Mouse (Mus musculus) G1E (cell line): ENCODE measurements at regions not wholly inside any gene's neighbourhood (a gene's known extent, or its start where the extent isn't known, plus 50 kb on each side); places are given as distances from the start of the nearest gene placed in this dataset.

Experiments used
- ATAC-seq: 2 replicates; pipeline ENCODE4 v1.8.0; 2016; ENCODE audit warnings: mild to moderate bottlenecking; ENCODE audit not compliant: insufficient number of reproducible peaks, poor library complexity, low FRiP score, severe bottlenecking; ENCODE audit errors: extremely low read depth
- DNase-seq: peaks from one replicate; pipeline ENCODE4 v3.0.0; 2012; ENCODE audit warnings: low spot score
- H3K27me3 ChIP-seq: 2 replicates; pipeline ENCODE4 v1.6.1; 2012; ENCODE audit warnings: mild to moderate bottlenecking, low read length, inconsistent platforms; ENCODE audit not compliant: insufficient read depth
- H3K36me3 ChIP-seq: replicated peaks from 2 replicates; pipeline ENCODE3; 2012; ENCODE audit warnings: mild to moderate bottlenecking, inconsistent platforms
- H3K4me1 ChIP-seq: 2 replicates; pipeline ENCODE4 v1.6.1; 2012; ENCODE audit warnings: low read depth, low read length, inconsistent platforms, mixed read lengths; ENCODE audit not compliant: insufficient read depth
- H3K4me3 ChIP-seq: 2 replicates; pipeline ENCODE4 v1.5.1; 2012; ENCODE audit warnings: low read depth, mild to moderate bottlenecking, inconsistent platforms, low read length, moderate library complexity, mixed read lengths
- H3K9me3 ChIP-seq: replicated peaks from 2 replicates; pipeline ENCODE4 v1.6.1; 2012; ENCODE audit warnings: inconsistent platforms
- CTCF ChIP-seq: IDR thresholded peaks from 2 replicates; pipeline ENCODE4 v1.5.1; 2012; ENCODE audit warnings: low read depth, low read length, inconsistent platforms, mixed read lengths
- GATA1 ChIP-seq: IDR thresholded peaks from 2 replicates; pipeline ENCODE4 v1.6.1; 2012; ENCODE audit warnings: borderline replicate concordance, low read length, inconsistent platforms, mixed read lengths
- GATA2 ChIP-seq: IDR thresholded peaks from 2 replicates; pipeline ENCODE4 v1.6.1; 2012; ENCODE audit warnings: low read depth, low read length, inconsistent platforms, borderline replicate concordance
- POLR2AphosphoS5 ChIP-seq: IDR thresholded peaks from 2 replicates; pipeline ENCODE4 v1.6.1; 2012; ENCODE audit warnings: low read depth, low read length, inconsistent platforms; ENCODE audit not compliant: insufficient replicate concordance
- TAL1 ChIP-seq: conservative IDR thresholded peaks from 2 replicates; pipeline ENCODE4 v1.6.1; 2012; ENCODE audit warnings: low read depth, low read length, inconsistent platforms, mixed read lengths

DNA sequence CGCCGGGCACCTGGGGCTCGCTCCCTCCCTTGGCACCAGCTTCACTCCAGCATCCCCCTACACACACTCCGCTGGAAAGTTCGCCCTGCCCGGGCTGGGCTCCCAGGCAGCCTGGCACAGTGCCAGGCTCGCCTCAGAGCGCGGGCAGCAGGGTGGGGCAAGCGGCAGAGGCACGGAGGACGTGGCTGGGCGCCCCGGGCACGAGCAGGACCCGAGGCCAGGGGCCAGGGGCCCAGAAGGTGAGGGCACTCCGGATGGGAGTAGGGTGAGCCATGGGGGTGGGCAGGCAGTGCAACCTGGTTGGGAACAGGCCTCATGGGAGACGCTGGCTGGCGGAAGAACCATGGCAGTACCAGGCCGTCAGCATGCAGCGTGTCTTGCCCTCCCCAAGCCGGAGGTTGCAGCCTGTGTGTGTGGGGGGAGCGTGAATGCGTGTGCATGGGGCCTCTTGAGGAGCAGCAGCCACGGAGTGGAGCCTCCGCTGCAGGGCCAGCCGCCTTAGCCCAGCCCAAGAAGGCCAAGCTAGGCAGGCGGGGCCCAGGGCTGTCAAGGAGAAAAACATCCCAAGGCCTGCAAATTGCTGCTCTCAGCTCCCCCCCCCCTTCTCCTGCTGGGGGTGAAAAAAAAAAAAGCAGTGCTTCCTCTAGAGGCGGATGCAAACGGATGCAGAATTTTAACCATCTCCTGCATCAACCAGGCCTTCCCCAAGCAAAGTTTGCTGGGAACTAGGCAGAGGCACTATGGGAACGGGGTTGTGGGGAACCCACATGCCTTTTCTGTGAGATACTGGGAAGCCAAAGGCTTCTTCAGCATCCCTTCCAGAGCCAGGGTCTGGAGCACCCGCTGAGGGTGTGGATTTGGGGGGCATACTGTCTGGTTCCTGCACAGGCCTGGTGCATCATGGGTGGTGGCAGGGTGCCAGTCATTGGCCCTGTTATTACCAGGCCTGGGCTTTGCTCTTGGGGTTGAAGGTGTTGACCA, 71.4 kb upstream of the Wnt7b start:
- TF ChIP-seq TAL1 (no peak), CTCF (no peak), POLR2AphosphoS5 (no peak), GATA1 (no peak), GATA2 (no peak)
- peak overlapping the region; percentile 59; the same call in 1 of the 2 replicates for H3K4me3 ChIP-seq
- peaks cover 2% of the 10 kb centered on the region for H3K36me3 ChIP-seq
- DNase-seq (peak; percentile 58), ATAC-seq (no peak; the same call in 1 of the 2 replicates)
- peaks cover 21% of the 10 kb centered on the region for H3K27me3 ChIP-seq
- H3K9me3 ChIP-seq: no peaks in the 10 kb centered on the region
- H3K4me1 ChIP-seq: peaks cover 7% of the 10 kb centered on the region

DNA sequence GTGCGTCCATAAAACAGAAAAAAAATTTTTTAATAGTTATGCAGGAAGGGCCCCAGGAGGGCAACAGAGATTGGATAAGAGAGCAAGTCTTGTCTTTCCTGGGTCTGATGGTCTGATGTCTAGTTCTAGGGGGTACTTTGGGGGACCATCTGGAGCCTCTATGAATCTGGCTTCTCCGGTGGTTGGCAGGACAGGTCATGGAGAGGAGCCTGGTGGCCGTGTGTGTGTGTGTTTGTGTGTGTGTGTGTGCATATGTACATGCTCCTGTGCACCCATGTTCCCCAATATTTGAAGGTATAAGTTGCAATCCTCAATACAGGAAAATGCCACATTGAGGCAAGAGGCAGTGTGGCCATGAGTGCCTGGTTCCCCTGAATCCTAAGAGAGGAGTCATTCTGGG, 72.5 kb upstream of the Wnt7b start:
- peaks cover 2% of the 10 kb centered on the region for H3K36me3 ChIP-seq
- H3K4me1 ChIP-seq: peaks cover 7% of the 10 kb centered on the region
- no peaks in the 10 kb centered on the region for H3K9me3 ChIP-seq
- no peak for DNase-seq
- no peak for TF ChIP-seq CTCF
- TF ChIP-seq GATA2: no peak
- no peak for TF ChIP-seq GATA1
- TF ChIP-seq TAL1: no peak
- no peak for TF ChIP-seq POLR2AphosphoS5
- H3K27me3 ChIP-seq: peaks cover 21% of the 10 kb centered on the region
- ATAC-seq: no peak
- no peak overlapping the region for H3K4me3 ChIP-seq

DNA sequence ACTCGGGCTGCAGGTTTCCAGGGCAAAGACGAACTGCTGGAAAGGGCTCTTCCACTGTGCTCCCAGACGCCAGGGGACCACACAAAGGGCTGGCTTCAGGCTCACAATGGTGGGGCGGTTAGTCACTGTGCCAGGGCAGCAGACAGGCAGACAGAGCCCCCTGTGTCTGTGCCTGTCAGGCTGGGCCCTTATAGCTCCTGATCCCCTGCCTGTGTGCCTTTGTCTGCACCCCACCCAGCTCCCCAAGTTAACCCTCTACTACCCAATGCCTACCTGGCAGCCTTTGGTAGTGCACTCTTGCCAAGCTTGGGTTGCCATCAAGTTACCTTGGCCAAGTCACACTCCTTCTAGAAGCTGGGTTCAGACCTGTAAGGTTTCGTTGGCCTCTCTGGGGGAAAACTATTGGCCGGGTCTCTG, 73.5 kb upstream of the Wnt7b start:
- Histone ChIP-seq H3K27me3 (peaks cover 23% of the 10 kb centered on the region), H3K9me3 (no peaks in the 10 kb centered on the region), H3K4me3 (no peak overlapping the region), H3K36me3 (peaks cover 5% of the 10 kb centered on the region), H3K4me1 (peaks cover 7% of the 10 kb centered on the region)
- TF ChIP-seq POLR2AphosphoS5 (no peak), CTCF (no peak), TAL1 (no peak), GATA2 (no peak), GATA1 (no peak)
- ATAC-seq (no peak), DNase-seq (no peak)

DNA sequence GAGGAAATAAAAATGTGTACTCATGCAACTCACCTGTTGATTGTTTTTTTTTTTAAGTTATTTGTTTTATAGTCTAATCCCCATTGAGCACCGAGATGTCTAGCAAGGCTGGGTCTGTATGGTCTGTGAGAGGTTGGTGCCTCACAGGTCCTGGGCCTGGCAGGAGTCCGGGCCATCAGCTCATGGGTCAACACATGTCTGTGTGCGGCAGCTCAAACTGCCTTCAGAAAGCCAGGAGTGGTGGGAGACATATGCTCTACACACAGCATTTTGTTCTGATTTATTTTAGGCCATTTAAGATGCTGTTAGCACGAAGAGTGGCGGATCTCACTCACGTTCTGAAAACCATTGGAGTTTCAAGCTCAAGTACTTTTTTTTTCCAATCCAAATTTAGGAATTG, 74.6 kb upstream of the Wnt7b start:
- Histone ChIP-seq H3K9me3 (no peaks in the 10 kb centered on the region), H3K36me3 (peaks cover 13% of the 10 kb centered on the region), H3K4me1 (peaks cover 7% of the 10 kb centered on the region), H3K27me3 (peaks cover 20% of the 10 kb centered on the region; the same call in 1 of the 2 replicates), H3K4me3 (no peak overlapping the region)
- ATAC-seq (no peak), DNase-seq (no peak)
- TF ChIP-seq GATA1 (no peak), GATA2 (no peak), TAL1 (no peak), CTCF (no peak), POLR2AphosphoS5 (no peak)

DNA sequence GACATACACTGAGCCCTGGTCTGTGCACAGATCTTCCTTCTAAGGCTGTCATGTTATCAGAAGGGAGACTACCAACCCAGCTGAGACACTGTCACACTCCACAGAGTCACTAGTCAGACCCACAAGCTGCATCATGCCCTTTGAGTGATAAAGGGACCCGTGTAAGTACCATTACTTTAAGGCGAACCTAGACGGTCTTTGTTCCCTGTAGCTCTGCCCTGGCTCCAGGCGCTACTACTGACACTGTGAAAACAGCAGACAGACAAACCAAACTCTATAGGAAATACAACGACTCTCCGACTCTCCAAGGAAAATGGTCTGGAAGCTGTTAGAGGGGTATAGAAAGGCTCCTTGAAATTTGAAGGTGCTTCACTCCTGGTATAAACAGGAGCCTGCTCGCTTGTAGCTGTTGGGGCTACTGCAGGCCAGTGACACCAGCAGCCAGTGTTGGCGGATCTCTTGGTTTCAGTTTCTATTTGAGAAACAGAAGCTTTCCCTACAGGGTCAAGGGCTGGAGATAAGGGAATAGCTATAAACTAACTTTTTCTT, 75.2 kb upstream of the Wnt7b start:
- no peak for DNase-seq
- Histone ChIP-seq H3K4me3 (no peak overlapping the region), H3K36me3 (peaks cover 15% of the 10 kb centered on the region), H3K27me3 (peaks cover 18% of the 10 kb centered on the region; the same call in 1 of the 2 replicates), H3K4me1 (peaks cover 7% of the 10 kb centered on the region), H3K9me3 (no peaks in the 10 kb centered on the region)
- ATAC-seq: no peak; the same call in 1 of the 2 replicates
- TF ChIP-seq GATA1: no peak
- TF ChIP-seq TAL1: no peak
- TF ChIP-seq POLR2AphosphoS5: no peak
- no peak for TF ChIP-seq GATA2
- TF ChIP-seq CTCF: no peak

DNA sequence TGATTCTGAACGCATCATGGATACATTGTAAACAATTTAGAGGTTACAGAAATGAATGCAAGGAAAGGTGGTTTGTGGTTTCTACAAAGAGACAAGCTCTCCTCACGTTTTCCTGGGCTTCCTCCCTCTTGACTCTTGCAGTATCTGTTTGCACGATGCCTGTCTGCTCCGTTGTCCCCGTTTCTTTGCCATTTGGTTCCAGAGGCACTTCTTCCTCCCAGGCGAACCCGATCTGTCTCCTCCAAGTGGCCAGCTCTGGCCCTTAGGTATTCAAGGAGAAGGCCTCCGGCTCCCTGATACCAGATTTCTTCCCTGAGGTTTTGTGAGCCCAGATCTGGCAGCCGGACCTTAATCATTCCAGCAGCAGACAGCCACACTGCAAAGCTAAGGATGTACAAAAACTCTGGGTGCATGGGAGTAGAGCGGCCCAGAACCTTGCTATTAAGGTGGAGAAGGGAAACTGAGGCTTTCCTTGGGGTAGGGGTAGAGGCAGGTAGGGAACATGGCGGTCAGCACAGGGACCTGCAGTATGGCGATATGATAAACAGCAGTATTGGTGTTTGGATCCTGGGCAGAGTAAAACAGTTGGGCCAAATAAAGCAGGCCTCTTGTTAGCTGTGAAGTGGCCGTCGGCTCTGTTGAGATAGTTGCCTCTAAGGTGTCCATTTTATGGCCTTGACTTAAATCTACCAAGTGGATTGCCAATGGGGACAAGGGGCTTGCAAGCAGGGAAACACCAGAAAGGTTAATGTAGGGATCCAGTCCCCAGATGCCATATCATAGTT, 76.0 kb upstream of the Wnt7b start:
- H3K4me3 ChIP-seq: no peak overlapping the region
- TF ChIP-seq GATA2: no peak
- no peak for TF ChIP-seq CTCF
- TF ChIP-seq TAL1: no peak
- TF ChIP-seq GATA1: no peak
- no peak for TF ChIP-seq POLR2AphosphoS5
- peaks cover 7% of the 10 kb centered on the region for H3K4me1 ChIP-seq
- peaks cover 14% of the 10 kb centered on the region; the same call in 1 of the 2 replicates for H3K27me3 ChIP-seq
- ATAC-seq (no peak), DNase-seq (no peak)
- peaks cover 15% of the 10 kb centered on the region for H3K36me3 ChIP-seq
- no peaks in the 10 kb centered on the region for H3K9me3 ChIP-seq
